Mouse (Mus musculus) heart, postnatal 10 days (tissue): ENCODE data around the gene Npas3. TPM values are rescaled to one million over a fixed set of nuclear protein-coding genes. Genes with fewer than 3 reads are reported as not detected.
A peak's percentile ranks its signal among the peaks of the same experiment; 100 is the strongest.
"Not testable (repeated sequence)": the region's sequence is repeated elsewhere in the genome, so short reads cannot be mapped to it uniquely, and the experiment has no call there.

ENCODE experiments used
- DNase-seq, 2 experiments: peaks; one replicate each; pipeline ENCODE4 v3.0.0; 2021
- intact Hi-C: fragments of 180-260 bp; cut with DNase I; formaldehyde crosslinking; loops from one replicate; pipeline ENCODE4 v1.15.1; 2025
- total RNA-seq, 2 experiments: library from RNA; stranded (reverse); gene quantifications; 2 replicates each; pipeline ENCODE4 v1.2.3; 2021

Gene Npas3
- 1 to 10 TPM; 1.9 to 2.0 TPM for total RNA-seq

- intact Hi-C loops, result loop anchor here (5.0 kb wide), 1 partner anchor 206 kb away; no protein-coding TSS in a partner anchor
- peak; percentile 10 to 32 for DNase-seq
Measured at GRCm38 (mm10) chr12:53248101-53248727, at the start of gene Npas3. Gene Npas3, plus strand, starts transcription at chr12:53248677.

DNA sequence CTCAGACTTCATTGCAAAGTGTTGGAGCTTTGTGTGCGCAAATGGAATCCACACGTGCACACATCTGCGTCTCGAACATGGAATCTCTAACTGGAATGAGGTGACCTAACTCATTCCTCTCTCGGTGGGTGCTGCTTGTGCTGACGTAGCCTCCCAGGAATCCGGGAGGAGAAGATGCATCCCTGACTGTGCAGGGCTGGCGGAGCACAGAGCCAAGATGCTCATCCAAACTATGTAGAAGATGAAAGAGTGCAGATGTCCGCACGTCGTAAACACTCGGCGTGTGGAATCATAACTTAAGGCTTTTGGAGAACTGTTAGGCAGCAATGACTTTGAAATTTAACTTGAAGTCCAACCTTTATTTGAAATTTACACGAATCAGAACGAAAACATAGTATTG is 31.3 kb upstream of the Npas3 start:
- no peak for DNase-seq
- intact Hi-C loops, result no loop called here

GRCm38 (mm10) chr12:53222742-53223141 is 25.7 kb upstream of the Npas3 start:
- peak in 1 of 2 experiments; percentile 6 for DNase-seq
- intact Hi-C loops, result no loop called here

GRCm38 (mm10) chr12:53227356-53227755 is 21.1 kb upstream of the Npas3 start:
- intact Hi-C loops, result no loop called here

DNA sequence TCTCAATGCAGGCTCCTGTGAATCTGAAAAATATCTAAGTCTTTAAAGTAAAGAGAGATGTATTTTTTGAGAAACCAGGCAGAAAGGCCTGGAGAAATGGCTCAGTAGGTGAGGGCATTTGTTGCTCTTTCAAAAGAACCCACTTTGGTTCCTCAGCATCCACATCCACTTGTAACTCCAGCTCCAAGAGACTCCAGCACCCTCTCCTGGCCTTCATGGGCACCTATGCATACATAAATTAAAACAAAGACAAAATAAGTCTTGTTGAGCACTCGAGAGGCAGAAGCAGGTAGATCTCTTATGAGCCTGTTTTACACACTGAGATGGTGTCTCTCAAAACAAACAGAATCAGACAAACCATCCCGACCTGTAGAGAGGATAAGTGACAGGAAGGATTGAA is 19.1 kb upstream of the Npas3 start:
- intact Hi-C loops, result no loop called here
- DNase-seq, result no peak

More at GRCm38 (mm10) chr12:53227356-53227755, 21.1 kb upstream of the Npas3 start:
- DNase-seq, result no peak

GRCm38 (mm10) chr12:53246181-53246580 is 2.3 kb upstream of the Npas3 start:
- no peak for DNase-seq
- intact Hi-C loops, result loop anchor here (5.0 kb wide), 1 partner anchor 204 kb away; no protein-coding TSS in a partner anchor

DNA sequence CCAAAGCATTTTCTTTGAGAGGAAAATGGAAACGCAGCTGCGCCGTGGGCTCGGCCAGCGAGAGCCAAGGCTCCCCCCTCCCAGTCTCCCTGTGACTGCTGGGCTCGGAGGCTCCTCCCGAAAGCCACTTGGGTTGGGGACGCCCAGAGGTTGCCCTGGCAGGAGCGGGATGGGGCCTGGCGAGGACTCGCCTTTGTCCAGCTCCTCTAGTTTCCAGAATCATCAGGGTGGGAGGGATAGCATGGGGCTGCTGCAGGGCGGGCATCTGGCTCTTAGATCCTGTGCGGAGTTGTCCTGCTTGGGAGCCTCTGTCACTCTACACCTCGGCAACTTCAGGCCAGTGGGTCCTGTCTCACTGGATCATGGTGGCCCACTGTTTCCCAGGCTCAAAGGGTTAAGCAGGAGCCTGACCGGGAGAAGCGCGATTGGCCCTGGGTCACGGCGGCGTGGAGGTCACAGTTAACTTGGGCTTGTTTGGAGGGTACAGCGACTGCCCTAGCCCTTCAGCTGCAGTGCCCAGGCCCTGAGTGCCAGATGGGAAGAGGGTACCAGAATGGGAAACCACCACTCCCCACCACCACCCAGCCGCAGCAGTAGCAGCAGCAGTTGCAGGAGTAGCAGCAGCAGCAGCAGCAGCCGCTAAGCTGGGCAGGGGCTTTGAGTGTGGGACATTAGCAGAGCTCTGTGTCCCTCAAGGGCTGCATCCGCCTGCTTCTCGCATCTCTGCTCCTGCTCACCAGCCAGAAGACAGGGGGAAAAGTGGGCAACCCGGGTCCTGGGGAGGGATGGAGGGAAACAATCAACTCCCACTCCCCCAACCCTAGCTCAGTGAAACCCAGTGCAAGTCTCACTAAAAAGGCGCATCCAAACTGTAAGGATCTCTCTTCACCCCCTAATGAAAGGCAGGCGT is 1.6 kb upstream of the Npas3 start:
- DNase-seq, result peak; percentile 4 to 14
- intact Hi-C loops, result loop anchor here (5.0 kb wide), 1 partner anchor 205 kb away; no protein-coding TSS in a partner anchor

GRCm38 (mm10) chr12:53247491-53248035 is 914 bp upstream of the Npas3 start:
- intact Hi-C loops, result loop anchor here (5.0 kb wide), 1 partner anchor 205 kb away; no protein-coding TSS in a partner anchor
- peak; percentile 3 to 23 for DNase-seq

GRCm38 (mm10) chr12:53248796-53249195 is 319 bp downstream of the Npas3 start:
- intact Hi-C loops, result loop anchor here (5.0 kb wide), 1 partner anchor 206 kb away; no protein-coding TSS in a partner anchor
- DNase-seq, result peak; percentile 10 to 23

GRCm38 (mm10) chr12:53251701-53252181 is 3.3 kb downstream of the Npas3 start:
- DNase-seq, result peak; percentile 34
- intact Hi-C loops, result loop anchor here (5.0 to 10.0 kb wide), 2 partner anchors 184 to 813 kb away; no protein-coding TSS in a partner anchor

DNA sequence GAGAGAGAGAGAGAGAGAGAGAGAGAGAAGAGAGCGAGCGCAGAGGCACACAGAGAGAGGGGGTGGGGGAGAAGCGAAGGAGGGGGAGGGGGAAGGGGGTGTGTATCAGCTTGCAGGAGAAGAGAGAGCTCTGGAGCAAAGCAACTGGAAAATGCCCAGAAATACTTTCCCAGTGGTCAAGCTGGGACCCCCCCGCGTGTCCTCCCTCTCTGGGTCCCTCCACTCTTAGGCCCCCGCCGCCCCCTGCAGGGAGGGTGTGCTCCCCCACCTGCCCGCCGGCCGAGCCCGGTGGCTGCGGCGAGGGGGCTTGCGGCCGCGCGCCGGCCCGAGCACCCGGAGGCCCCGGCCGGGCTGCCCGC is 3.7 kb downstream of the Npas3 start:
- DNase-seq, result peak; percentile 16 to 22
- intact Hi-C loops, result loop anchor here (5.0 to 10.0 kb wide), 2 partner anchors 185 to 813 kb away; no protein-coding TSS in a partner anchor

DNA sequence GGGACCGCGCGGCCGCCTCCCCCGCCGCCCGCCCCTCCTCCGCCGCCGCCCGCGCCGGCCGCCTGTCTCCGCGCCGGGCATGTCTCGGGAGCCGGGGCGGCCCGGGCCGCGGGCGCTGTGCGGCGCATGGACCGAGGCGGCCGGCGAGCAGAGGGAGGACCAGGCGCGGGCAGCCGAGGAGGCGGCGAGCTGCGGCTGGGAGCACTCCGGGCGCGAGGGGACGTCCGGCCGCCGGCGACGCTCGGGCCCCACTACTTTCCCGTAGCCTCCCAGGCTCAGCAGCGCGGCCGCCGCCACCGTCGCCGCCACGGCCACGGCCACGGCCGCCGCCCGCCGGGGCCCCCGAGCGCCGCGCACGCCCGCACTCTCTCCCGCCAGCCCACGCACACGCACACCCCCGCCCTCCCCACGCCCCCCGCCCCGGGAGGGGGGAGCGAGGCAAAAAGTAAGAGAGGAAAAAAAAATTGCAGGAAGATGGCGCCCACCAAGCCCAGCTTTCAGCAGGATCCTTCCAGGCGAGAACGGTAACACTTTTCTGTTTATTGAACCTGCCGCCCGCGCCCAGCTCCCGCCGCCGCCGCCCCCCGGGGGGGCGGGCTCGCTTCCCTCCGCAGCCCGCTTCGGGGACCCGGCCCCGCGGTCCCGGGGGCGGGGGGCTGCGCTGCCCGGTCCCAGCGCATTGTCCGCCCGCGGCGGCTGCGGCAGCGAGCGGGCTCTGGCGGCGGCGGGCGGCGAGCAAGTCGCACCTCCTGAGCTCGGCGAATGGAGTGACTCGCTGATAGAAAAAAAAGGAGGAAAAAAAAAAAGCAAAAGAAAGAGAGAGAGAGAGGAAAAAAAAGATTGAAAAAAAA is 4.3 kb downstream of the Npas3 start:
- intact Hi-C loops, result loop anchor here (5.0 to 10.0 kb wide), 2 partner anchors 185 to 812 kb away; no protein-coding TSS in a partner anchor
- peak; percentile 43 to 52 for DNase-seq

DNA sequence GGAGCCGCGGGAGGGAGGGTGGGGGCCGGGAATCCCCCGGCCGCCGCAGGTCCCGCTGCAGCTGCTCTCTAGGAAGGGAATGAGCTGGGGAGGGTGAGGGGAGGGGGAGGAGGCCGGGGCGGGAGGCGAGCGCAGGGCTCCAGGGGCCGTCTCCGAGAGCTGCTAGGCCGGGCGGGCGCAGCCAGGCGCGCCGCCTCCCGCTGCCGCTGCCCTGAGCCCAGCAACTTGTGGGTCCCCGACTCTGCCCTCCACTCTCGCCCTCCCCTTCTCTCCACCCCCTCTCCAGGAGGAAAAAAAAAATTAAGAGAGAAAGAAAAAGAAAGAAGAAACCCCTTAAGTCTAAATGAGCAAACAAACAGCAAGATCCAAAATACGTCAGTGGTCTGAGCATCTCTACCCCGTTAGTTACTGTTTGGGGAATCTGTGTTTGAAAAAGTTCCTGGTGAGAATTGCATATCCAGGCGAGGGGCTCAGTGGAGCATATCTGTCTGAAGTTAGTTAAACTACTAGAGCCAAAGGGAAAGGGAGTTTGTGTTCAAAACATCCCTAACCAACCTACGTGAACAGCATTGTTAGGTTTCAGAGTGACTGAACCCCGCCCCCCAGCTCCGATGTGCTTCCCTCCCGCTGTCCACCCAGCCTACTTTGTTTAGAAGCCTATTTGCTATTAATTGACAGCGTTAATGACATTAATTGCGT is 5.1 kb downstream of the Npas3 start:
- intact Hi-C loops, result loop anchor here (5.0 to 10.0 kb wide), 2 partner anchors 186 to 811 kb away; no protein-coding TSS in a partner anchor
- peak; percentile 29 to 30 for DNase-seq

- intact Hi-C loops, result loop anchor here (5.0 to 10.0 kb wide), 2 partner anchors 187 to 811 kb away; no protein-coding TSS in a partner anchor
- no peak for DNase-seq
Measured at GRCm38 (mm10) chr12:53254160-53254480, 5.6 kb downstream of the Npas3 start.

GRCm38 (mm10) chr12:53274502-53274901 is 26.0 kb downstream of the Npas3 start:
- intact Hi-C loops, DNase-seq: not testable (repeated sequence)

GRCm38 (mm10) chr12:53277393-53277792 is 28.9 kb downstream of the Npas3 start:
- no peak for DNase-seq
- intact Hi-C loops, result no loop called here

- no peak for DNase-seq
- intact Hi-C loops, result no loop called here
Measured at GRCm38 (mm10) chr12:53290341-53290740, 41.9 kb downstream of the Npas3 start.

- intact Hi-C loops, result no loop called here
- DNase-seq, result no peak
Measured at GRCm38 (mm10) chr12:53290846-53291245, 42.4 kb downstream of the Npas3 start.

GRCm38 (mm10) chr12:53292010-53292409 is 43.5 kb downstream of the Npas3 start:
- no peak for DNase-seq
- intact Hi-C loops, result no loop called here
